Mouse (Mus musculus): Measurements from ENCODE around the gene Pafah1b3. TPM values are rescaled to one million over a fixed set of nuclear protein-coding genes. Genes with fewer than 3 reads are reported as not detected.
A peak's percentile ranks its signal among the peaks of the same experiment; 100 is the strongest.
"Not testable (repeated sequence)": the region's sequence is repeated elsewhere in the genome, so short reads cannot be mapped to it uniquely, and the experiment has no call there.

Pafah1b3 gene
- polyA plus RNA-seq (2014; fragmentation: Nextera tagmentation; extraction: Ambion mirVana): 574 and 635 TPM in 2 replicates

GRCm38 (mm10) chr7:25297454-25298325 lies at the start of gene Pafah1b3:
Gene Pafah1b3, minus strand, starts transcription at chr7:25297986.
- peaks cover 35% of the 10 kb centered on the region for H3K36me3 ChIP-seq (ENCODE audit: control insufficient read depth, insufficient read depth, low read length)
- under 1% methylated on average over 52 of the region's 52 CpGs for WGBS

DNA sequence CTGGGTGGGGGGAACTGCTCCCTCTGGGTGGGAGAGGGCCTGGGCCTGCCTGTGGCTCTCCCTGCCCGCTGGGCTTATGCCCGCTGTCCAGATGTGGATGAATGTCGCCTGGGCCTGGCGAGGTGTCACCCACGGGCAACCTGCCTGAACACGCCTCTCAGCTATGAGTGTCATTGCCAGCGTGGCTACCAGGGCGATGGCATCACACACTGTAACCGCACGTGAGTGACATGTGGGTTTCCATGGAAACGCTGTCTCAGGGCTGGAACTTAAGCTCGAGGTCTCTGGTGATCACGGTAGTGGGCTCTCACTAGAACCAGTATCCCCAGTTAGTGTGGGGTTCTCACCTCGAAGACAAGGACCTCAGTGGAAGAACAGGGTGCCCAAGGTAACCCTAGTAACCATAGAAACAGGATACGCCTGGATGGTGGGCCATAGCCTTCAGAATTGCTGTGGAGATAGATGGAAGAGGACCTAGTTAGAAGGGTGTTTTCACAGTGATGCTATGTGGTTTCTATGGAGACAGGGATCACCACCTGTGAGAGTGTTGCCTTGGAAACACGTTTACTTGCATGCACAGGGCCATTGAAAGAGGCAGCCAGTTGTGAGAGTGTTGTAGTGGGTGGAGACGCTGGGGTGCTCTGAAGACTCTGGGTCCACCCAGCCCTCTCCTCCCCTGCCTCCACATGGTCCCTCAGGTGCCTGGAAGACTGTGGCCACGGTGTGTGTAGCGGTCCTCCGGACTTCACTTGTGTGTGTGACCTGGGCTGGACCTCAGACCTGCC lies 43.4 kb upstream of the Pafah1b3 start:
- peaks cover 64% of the 10 kb centered on the region for H3K36me3 ChIP-seq (ENCODE audit: control insufficient read depth, insufficient read depth, low read length)
- no peaks in the 10 kb centered on the region for H3K27me3 ChIP-seq (replicated peaks; ENCODE audit: control insufficient read depth, insufficient read depth, low read length)
- no peak overlapping the region for H3K9ac ChIP-seq (ENCODE audit: low read length)
- H3K4me3 ChIP-seq (ENCODE audit: low read depth, low read length): no peak overlapping the region
- H3K4me1 ChIP-seq (ENCODE audit: control insufficient read depth, insufficient read depth, low read length): no peaks in the 10 kb centered on the region
- 72% methylated on average over 20 of the region's 20 CpGs for WGBS
- no peaks in the 10 kb centered on the region for H3K9me3 ChIP-seq (replicated peaks; ENCODE audit: control insufficient read depth, low read length)
- DNase-seq (ENCODE audit: low spot score) (peak; percentile 60), ATAC-seq (peak; percentile 51; the same call in 1 of the 2 replicates)
- H3K27ac ChIP-seq (ENCODE audit: low read depth, low read length): peak overlapping the region; percentile 14; the same call in 1 of the 2 replicates
- no peak overlapping the region for H3K4me2 ChIP-seq (ENCODE audit: low read length)

More at GRCm38 (mm10) chr7:25297454-25298325, at the start of gene Pafah1b3:
- Histone ChIP-seq H3K4me1 (ENCODE audit: control insufficient read depth, insufficient read depth, low read length) (peaks cover 11% of the 10 kb centered on the region; the same call in 1 of the 2 replicates), H3K9me3 (replicated peaks; ENCODE audit: control insufficient read depth, low read length) (no peaks in the 10 kb centered on the region), H3K27ac (ENCODE audit: low read depth, low read length) (peak within 1 kb of the TSS; percentile 96), H3K9ac (ENCODE audit: low read length) (peak within 1 kb of the TSS; percentile 92), H3K4me2 (ENCODE audit: low read length) (peak within 1 kb of the TSS; percentile 78), H3K27me3 (replicated peaks; ENCODE audit: control insufficient read depth, insufficient read depth, low read length) (no peaks in the 10 kb centered on the region), H3K4me3 (ENCODE audit: low read depth, low read length) (peak within 1 kb of the TSS; percentile 86)
- DNase-seq (ENCODE audit: low spot score): peak; percentile 98
- peak; percentile 94 for ATAC-seq

- ATAC-seq: no peak
- Histone ChIP-seq H3K4me2 (ENCODE audit: low read length) (no peak overlapping the region), H3K27me3 (replicated peaks; ENCODE audit: control insufficient read depth, insufficient read depth, low read length) (no peaks in the 10 kb centered on the region), H3K9me3 (replicated peaks; ENCODE audit: control insufficient read depth, low read length) (no peaks in the 10 kb centered on the region), H3K4me3 (ENCODE audit: low read depth, low read length) (no peak overlapping the region), H3K9ac (ENCODE audit: low read length) (no peak overlapping the region), H3K4me1 (ENCODE audit: control insufficient read depth, insufficient read depth, low read length) (no peaks in the 10 kb centered on the region), H3K36me3 (ENCODE audit: control insufficient read depth, insufficient read depth, low read length) (peaks cover 74% of the 10 kb centered on the region), H3K27ac (ENCODE audit: low read depth, low read length) (no peak overlapping the region)
- no peak for DNase-seq (ENCODE audit: low spot score)
- WGBS: 94% methylated on average over 9 of the region's 9 CpGs
These were observed 41.5 kb upstream of the Pafah1b3 start for GRCm38 (mm10) chr7:25339329-25339728.

DNA sequence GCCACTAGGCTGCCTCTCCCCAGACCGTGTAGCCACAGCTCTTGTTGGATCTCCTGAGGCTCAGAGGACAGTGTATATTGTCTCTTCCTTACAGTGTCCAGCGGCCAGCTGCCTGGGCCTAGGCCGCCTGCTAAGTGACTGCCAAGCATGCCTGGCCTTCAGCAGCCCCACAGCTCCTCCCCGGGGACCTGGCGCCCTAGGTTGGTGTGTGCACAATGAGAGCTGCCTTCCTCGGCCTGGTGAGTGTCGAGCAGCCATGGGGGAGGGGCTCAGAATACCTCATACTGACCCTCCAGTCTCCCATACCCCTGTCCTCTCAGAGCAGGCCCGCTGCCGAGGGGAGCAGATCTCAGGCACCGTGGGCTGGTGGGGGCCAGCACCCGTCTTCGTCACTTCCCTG lies 36.7 kb upstream of the Pafah1b3 start:
- no peak overlapping the region for H3K27ac ChIP-seq (ENCODE audit: low read depth, low read length)
- no peak for DNase-seq (ENCODE audit: low spot score)
- H3K9ac ChIP-seq (ENCODE audit: low read length): no peak overlapping the region
- H3K4me2 ChIP-seq (ENCODE audit: low read length): no peak overlapping the region
- no peaks in the 10 kb centered on the region for H3K9me3 ChIP-seq (replicated peaks; ENCODE audit: control insufficient read depth, low read length)
- H3K27me3 ChIP-seq (replicated peaks; ENCODE audit: control insufficient read depth, insufficient read depth, low read length): no peaks in the 10 kb centered on the region
- no peak overlapping the region for H3K4me3 ChIP-seq (ENCODE audit: low read depth, low read length)
- H3K36me3 ChIP-seq (ENCODE audit: control insufficient read depth, insufficient read depth, low read length): peaks cover 63% of the 10 kb centered on the region
- no peak for ATAC-seq
- WGBS: 79% methylated on average over 12 of the region's 12 CpGs
- H3K4me1 ChIP-seq (ENCODE audit: control insufficient read depth, insufficient read depth, low read length): no peaks in the 10 kb centered on the region

GRCm38 (mm10) chr7:25333596-25334307 lies 36.0 kb upstream of the Pafah1b3 start:
- Histone ChIP-seq H3K4me3 (ENCODE audit: low read depth, low read length) (no peak overlapping the region), H3K9me3 (replicated peaks; ENCODE audit: control insufficient read depth, low read length) (no peaks in the 10 kb centered on the region), H3K36me3 (ENCODE audit: control insufficient read depth, insufficient read depth, low read length) (peaks cover 63% of the 10 kb centered on the region), H3K27ac (ENCODE audit: low read depth, low read length) (no peak overlapping the region), H3K9ac (ENCODE audit: low read length) (no peak overlapping the region), H3K4me2 (ENCODE audit: low read length) (no peak overlapping the region), H3K4me1 (ENCODE audit: control insufficient read depth, insufficient read depth, low read length) (no peaks in the 10 kb centered on the region), H3K27me3 (replicated peaks; ENCODE audit: control insufficient read depth, insufficient read depth, low read length) (no peaks in the 10 kb centered on the region)
- ATAC-seq (peak; percentile 57; the same call in 1 of the 2 replicates), DNase-seq (ENCODE audit: low spot score) (peak; percentile 75)
- 42% methylated on average over 16 of the region's 16 CpGs for WGBS

DNA sequence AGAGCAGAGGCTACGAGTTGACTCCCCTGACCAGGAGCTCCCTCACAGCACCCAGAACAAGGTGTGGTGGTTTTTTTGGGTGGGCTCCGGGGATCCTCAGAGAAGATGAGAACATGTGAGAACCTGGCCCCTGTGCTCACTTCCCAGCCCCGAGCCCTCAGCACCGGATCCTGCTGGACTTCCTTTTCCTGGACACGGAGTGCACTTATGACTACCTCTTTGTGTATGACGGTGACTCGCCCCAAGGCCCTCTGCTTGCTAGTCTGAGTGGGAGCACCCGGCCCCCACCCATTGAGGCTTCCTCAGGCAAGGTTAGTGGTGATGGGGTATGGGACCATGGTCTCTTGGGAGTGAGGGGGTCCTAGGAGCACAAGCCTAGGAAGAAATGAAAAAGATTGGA lies 28.4 kb upstream of the Pafah1b3 start:
- H3K4me2 ChIP-seq (ENCODE audit: low read length): no peak overlapping the region
- WGBS: 95% methylated on average over 8 of the region's 8 CpGs
- no peaks in the 10 kb centered on the region for H3K9me3 ChIP-seq (replicated peaks; ENCODE audit: control insufficient read depth, low read length)
- DNase-seq (ENCODE audit: low spot score): no peak
- no peak overlapping the region for H3K27ac ChIP-seq (ENCODE audit: low read depth, low read length)
- ATAC-seq: no peak
- H3K4me3 ChIP-seq (ENCODE audit: low read depth, low read length): no peak overlapping the region
- H3K27me3 ChIP-seq (replicated peaks; ENCODE audit: control insufficient read depth, insufficient read depth, low read length): no peaks in the 10 kb centered on the region
- H3K4me1 ChIP-seq (ENCODE audit: control insufficient read depth, insufficient read depth, low read length): no peaks in the 10 kb centered on the region; the same call in 1 of the 2 replicates
- H3K36me3 ChIP-seq (ENCODE audit: control insufficient read depth, insufficient read depth, low read length): peaks cover 31% of the 10 kb centered on the region
- H3K9ac ChIP-seq (ENCODE audit: low read length): no peak overlapping the region

DNA sequence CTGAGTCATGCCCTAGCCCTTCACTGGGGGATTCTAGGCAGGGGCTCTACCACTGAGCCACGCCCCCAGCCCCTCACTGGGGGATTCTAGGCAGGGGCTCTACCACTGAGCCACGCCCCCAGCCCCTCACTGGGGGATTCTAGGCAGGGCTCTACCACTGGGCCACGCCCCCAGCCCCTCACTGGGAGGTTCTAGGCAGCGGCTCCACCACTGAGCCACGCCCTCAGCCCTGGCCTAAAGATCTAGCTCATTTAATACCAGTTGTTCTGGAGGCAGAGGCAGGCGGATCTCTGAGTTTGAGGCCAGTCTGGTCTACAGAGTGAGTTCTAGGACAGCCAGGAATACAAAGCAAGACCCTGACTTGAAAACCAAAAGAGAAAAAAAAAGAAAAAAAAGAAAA lies 27.6 kb upstream of the Pafah1b3 start:
- not testable (repeated sequence) for H3K4me1 ChIP-seq (ENCODE audit: control insufficient read depth, insufficient read depth, low read length); DNase-seq (ENCODE audit: low spot score); ATAC-seq; H3K4me2 ChIP-seq (ENCODE audit: low read length); H3K9ac ChIP-seq (ENCODE audit: low read length); H3K27me3 ChIP-seq (replicated peaks; ENCODE audit: control insufficient read depth, insufficient read depth, low read length); H3K27ac ChIP-seq (ENCODE audit: low read depth, low read length); H3K9me3 ChIP-seq (replicated peaks; ENCODE audit: control insufficient read depth, low read length); H3K4me3 ChIP-seq (ENCODE audit: low read depth, low read length)
- WGBS: 87% methylated on average over 6 of the region's 6 CpGs
- peaks cover 23% of the 10 kb centered on the region for H3K36me3 ChIP-seq (ENCODE audit: control insufficient read depth, insufficient read depth, low read length)

DNA sequence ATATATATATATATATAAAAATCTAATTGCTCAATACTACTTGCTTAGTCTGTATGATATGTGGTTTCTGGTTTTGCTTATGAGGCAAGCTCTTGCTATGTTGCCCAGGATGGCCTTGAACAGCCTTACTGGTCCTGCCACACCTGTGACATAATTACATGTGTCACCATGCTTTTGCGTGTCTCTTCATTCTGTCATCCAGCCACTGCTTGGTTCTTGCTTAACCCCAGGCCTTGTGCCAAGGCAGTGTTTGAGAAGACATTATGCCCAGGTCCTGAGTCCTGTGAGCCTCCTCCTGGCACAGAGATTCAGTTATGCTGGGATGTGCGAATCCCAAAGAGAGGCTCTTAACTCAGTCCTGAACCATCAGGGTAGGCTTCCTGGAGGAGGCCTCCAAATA lies 25.4 kb upstream of the Pafah1b3 start:
- whole genome bisulfite sequencing: 84% methylated on average over 2 of the region's 2 CpGs
- no peak overlapping the region for H3K9ac ChIP-seq (ENCODE audit: low read length)
- H3K4me2 ChIP-seq (ENCODE audit: low read length): no peak overlapping the region
- no peak for ATAC-seq
- H3K4me3 ChIP-seq (ENCODE audit: low read depth, low read length): no peak overlapping the region
- DNase-seq (ENCODE audit: low spot score): no peak
- no peaks in the 10 kb centered on the region for H3K27me3 ChIP-seq (replicated peaks; ENCODE audit: control insufficient read depth, insufficient read depth, low read length)
- H3K9me3 ChIP-seq (replicated peaks; ENCODE audit: control insufficient read depth, low read length): no peaks in the 10 kb centered on the region
- H3K36me3 ChIP-seq (ENCODE audit: control insufficient read depth, insufficient read depth, low read length): peaks cover 8% of the 10 kb centered on the region; the same call in 1 of the 2 replicates
- H3K4me1 ChIP-seq (ENCODE audit: control insufficient read depth, insufficient read depth, low read length): no peaks in the 10 kb centered on the region; the same call in 1 of the 2 replicates
- no peak overlapping the region for H3K27ac ChIP-seq (ENCODE audit: low read depth, low read length)
